ENCODE assay signal across 8 mouse cellular contexts in genomic region chr6:29170063-29170921, GRCm38 (mm10). TPM values are rescaled to one million over a fixed set of nuclear protein-coding genes. Genes with fewer than 3 reads are reported as not detected.
A peak's percentile ranks its signal among the peaks of the same experiment; 100 is the strongest.
DNase-seq lines count a peak whose midpoint lies in the region; ATAC-seq lines count a peak whose summit lies in the region.

No protein-coding gene starts in this region.

- no peak overlapping the region for H3K27ac ChIP-seq in heart, embryonic 14.5 days (replicated peaks in 1 of 2; ENCODE audit: control insufficient read depth in 1 of 2, insufficient read depth in 1 of 2, low read depth in 2 of 2, low read length in 2 of 2)
- H3K27ac ChIP-seq in midbrain, embryonic 11.5 days (ENCODE audit: low read depth, low read length): no peak overlapping the region
- H3K27ac ChIP-seq in stomach, embryonic 16.5 days (ENCODE audit: low read length): no peak overlapping the region

- no peaks in the 10 kb centered on the region for H3K9me3 ChIP-seq in heart, embryonic 14.5 days (ENCODE audit: control insufficient read depth, low read length)
- H3K9me3 ChIP-seq in midbrain, embryonic 11.5 days (ENCODE audit: control insufficient read depth, low read length): no peaks in the 10 kb centered on the region
- no peaks in the 10 kb centered on the region for H3K9me3 ChIP-seq in stomach, embryonic 16.5 days (replicated peaks; ENCODE audit: control insufficient read depth, low read length)

- H3K4me2 ChIP-seq in heart, embryonic 14.5 days (ENCODE audit: low read length): peak overlapping the region; percentile 82
- peak overlapping the region; percentile 97 for H3K4me2 ChIP-seq in midbrain, embryonic 11.5 days
- peak overlapping the region; percentile 99 for H3K4me2 ChIP-seq in stomach, embryonic 16.5 days (ENCODE audit: low read depth, low read length)

- ATAC-seq in heart, embryonic 14.5 days (ENCODE audit: insufficient number of reproducible peaks, insufficient read depth, low FRiP score, low read depth): 0 out of 2 replicates have a peak, but pooled peaks have one; percentile 2
- peak; percentile 58 for ATAC-seq in midbrain, embryonic 11.5 days (ENCODE audit: low FRiP score)
- ATAC-seq in stomach, embryonic 16.5 days (ENCODE audit: insufficient read depth, low FRiP score): peak; percentile 27

- H3K9ac ChIP-seq in heart, embryonic 14.5 days (ENCODE audit: low read length): peak overlapping the region; percentile 62
- peak overlapping the region; percentile 72 for H3K9ac ChIP-seq in midbrain, embryonic 11.5 days (ENCODE audit: low read length)
- H3K9ac ChIP-seq in stomach, embryonic 16.5 days (ENCODE audit: low read length): peak overlapping the region; percentile 71

- H3K36me3 ChIP-seq in heart, embryonic 14.5 days (ENCODE audit: control insufficient read depth, insufficient read depth, low read length): no peaks in the 10 kb centered on the region
- no peaks in the 10 kb centered on the region for H3K36me3 ChIP-seq in midbrain, embryonic 11.5 days (ENCODE audit: control insufficient read depth, insufficient read depth, low read length)
- H3K36me3 ChIP-seq in stomach, embryonic 16.5 days (ENCODE audit: control insufficient read depth, insufficient read depth, low read length): no peaks in the 10 kb centered on the region

- DNase-seq in urinary bladder, postnatal 25 days (ENCODE audit: low spot score): peak; percentile 11
- DNase-seq in urinary bladder, postnatal 10 days (ENCODE audit: low spot score): no peak
- peak; percentile 31 to 44 for DNase-seq in cerebellum, postnatal 14 days
- peak; percentile 10 to 56 for DNase-seq in kidney, postnatal 25 days
- DNase-seq in midbrain, embryonic 11.5 days (ENCODE audit: low spot score, missing footprints): peak; percentile 95
- DNase-seq in gastrocnemius, adult 8-10 months (ENCODE audit: low spot score in 2 of 2): no peak

- WGBS in heart, embryonic 14.5 days: 2% methylated on average over 58 of the region's 63 CpGs
- under 1% methylated on average over 60 of the region's 63 CpGs for WGBS in midbrain, embryonic 11.5 days
- under 1% methylated on average over 60 of the region's 63 CpGs for WGBS in stomach, embryonic 16.5 days

- H3K4me1 ChIP-seq in heart, embryonic 14.5 days (ENCODE audit: control insufficient read depth in 2 of 2, insufficient read depth in 2 of 2, low read length in 2 of 2): peaks cover 5 to 19% of the 10 kb centered on the region in 2 experiments; a peak in 3 of 4 replicates
- peaks cover 20% of the 10 kb centered on the region for H3K4me1 ChIP-seq in midbrain, embryonic 11.5 days (ENCODE audit: control insufficient read depth, insufficient read depth, low read length)
- peaks cover 3% of the 10 kb centered on the region; the same call in 1 of the 2 replicates for H3K4me1 ChIP-seq in stomach, embryonic 16.5 days (ENCODE audit: control insufficient read depth, insufficient read depth, low read length)

- H3K27me3 ChIP-seq in heart, embryonic 14.5 days (ENCODE audit: control insufficient read depth, insufficient read depth, low read length): peaks cover 83% of the 10 kb centered on the region
- H3K27me3 ChIP-seq in midbrain, embryonic 11.5 days (ENCODE audit: control insufficient read depth, insufficient read depth, low read length): peaks cover 56% of the 10 kb centered on the region
- H3K27me3 ChIP-seq in stomach, embryonic 16.5 days (ENCODE audit: control insufficient read depth, insufficient read depth, low read length): peaks cover 47% of the 10 kb centered on the region

- peak overlapping the region; percentile 40 to 49 for H3K4me3 ChIP-seq in heart, embryonic 14.5 days (ENCODE audit: control insufficient read depth in 1 of 2, insufficient read depth in 1 of 2, low read depth in 1 of 2, low read length in 2 of 2)
- peak overlapping the region; percentile 48 for H3K4me3 ChIP-seq in midbrain, embryonic 11.5 days (ENCODE audit: low read depth, low read length)
- H3K4me3 ChIP-seq in stomach, embryonic 16.5 days (replicated peaks; ENCODE audit: low read length): peak overlapping the region; percentile 56

RNA-seq across cellular contexts. Expression of gene Rbm28, which starts 5.5 kb away (rescaled TPM):
- 30.2 and 35.8 TPM in 2 replicates for polyA plus RNA-seq in heart, embryonic 14.5 days (2014; fragmentation: Nextera tagmentation; extraction: Ambion mirVana)
- polyA plus RNA-seq in midbrain, embryonic 11.5 days (2014; fragmentation: Nextera tagmentation; extraction: Ambion mirVana): 60.5 and 64.4 TPM in 2 replicates
- polyA plus RNA-seq in stomach, embryonic 16.5 days (2015; fragmentation: Nextera tagmentation; extraction: Ambion mirVana): 28.3 and 29.4 TPM in 2 replicates
- 10 to 100 TPM; 10.7 to 15.9 (median 14.8) TPM for total RNA-seq in gastrocnemius, adult 8-10 months (2022)

RNA-seq across cellular contexts. Expression of gene Prrt4, which starts 9.1 kb away (rescaled TPM):
- polyA plus RNA-seq in heart, embryonic 14.5 days (2014; fragmentation: Nextera tagmentation; extraction: Ambion mirVana): 1.7 TPM in 2 replicates
- 0.53 and 0.58 TPM in 2 replicates for polyA plus RNA-seq in midbrain, embryonic 11.5 days (2014; fragmentation: Nextera tagmentation; extraction: Ambion mirVana)
- 0.30 and 0.31 TPM in 2 replicates for polyA plus RNA-seq in stomach, embryonic 16.5 days (2015; fragmentation: Nextera tagmentation; extraction: Ambion mirVana)
- under 1 TPM; 0.46 to 0.70 (median 0.53) TPM for total RNA-seq in gastrocnemius, adult 8-10 months (2022)

RNA-seq across cellular contexts. Expression of gene Impdh1, which starts 45.9 kb away (rescaled TPM):
- polyA plus RNA-seq in heart, embryonic 14.5 days (2014; fragmentation: Nextera tagmentation; extraction: Ambion mirVana): 32.2 and 32.5 TPM in 2 replicates
- polyA plus RNA-seq in midbrain, embryonic 11.5 days (2014; fragmentation: Nextera tagmentation; extraction: Ambion mirVana): 36.9 and 42.0 TPM in 2 replicates
- polyA plus RNA-seq in stomach, embryonic 16.5 days (2015; fragmentation: Nextera tagmentation; extraction: Ambion mirVana): 43.4 and 43.7 TPM in 2 replicates
- total RNA-seq in gastrocnemius, adult 8-10 months (2022): 10 to 100 TPM in 3 of 4 experiments, 1 to 10 TPM in 1; 9.7 to 13.5 (median 10.9) TPM

Comparison
In these comparisons a context has a peak if more than half of its experiments do, and no peak if none do; other contexts are left out.
1. DNase-seq: peak in urinary bladder, postnatal 25 days (single experiment), cerebellum, postnatal 14 days (2 of 2), kidney, postnatal 25 days (2 of 2) and midbrain, embryonic 11.5 days (single experiment); none in urinary bladder, postnatal 10 days (single experiment) and gastrocnemius, adult 8-10 months (0 of 2).
2. ATAC-seq: peak in every context shown above with its lines; median percentile 58 in midbrain, embryonic 11.5 days; 27 in stomach, embryonic 16.5 days; 2 in heart, embryonic 14.5 days.
3. Peak in every context shown above with its lines, with median percentiles within 50 percentile points of each other: H3K4me2 ChIP-seq, H3K4me3 ChIP-seq and H3K9ac ChIP-seq.